Mouse (Mus musculus): ENCODE measurements around the gene Pf4.

The Pf4 gene

GRCm38 (mm10) chr5:90771880-90772653 is at the start of gene Pf4:
Gene Pf4, plus strand, starts transcription at chr5:90772435.
- DNase-seq (ENCODE audit: low spot score), result no peak

GRCm38 (mm10) chr5:90722656-90723055 is 49.6 kb upstream of the Pf4 start:
- DNase-seq (ENCODE audit: low spot score), result no peak

- DNase-seq (ENCODE audit: low spot score), result no peak
Observed at GRCm38 (mm10) chr5:90728254-90728653, 44.0 kb upstream of the Pf4 start.

- no peak for DNase-seq (ENCODE audit: low spot score)
Observed at GRCm38 (mm10) chr5:90731480-90731879, 40.8 kb upstream of the Pf4 start.

- DNase-seq (ENCODE audit: low spot score), result no peak
Observed at GRCm38 (mm10) chr5:90742029-90742428, 30.2 kb upstream of the Pf4 start.

GRCm38 (mm10) chr5:90753934-90754333 is 18.3 kb upstream of the Pf4 start:
- DNase-seq (ENCODE audit: low spot score), result no peak

- DNase-seq (ENCODE audit: low spot score), result no peak
Observed at GRCm38 (mm10) chr5:90758020-90758605, 14.1 kb upstream of the Pf4 start.

GRCm38 (mm10) chr5:90759077-90760065 is 12.9 kb upstream of the Pf4 start, which contains the start of gene Cxcl5:
Gene Cxcl5, plus strand, starts transcription at chr5:90759360.
- no peak for DNase-seq (ENCODE audit: low spot score)

- DNase-seq (ENCODE audit: low spot score), result no peak
Observed at GRCm38 (mm10) chr5:90760303-90760702, 11.9 kb upstream of the Pf4 start.

GRCm38 (mm10) chr5:90760844-90761243 is 11.4 kb upstream of the Pf4 start:
- DNase-seq (ENCODE audit: low spot score), result no peak

GRCm38 (mm10) chr5:90761834-90762233 is 10.4 kb upstream of the Pf4 start:
- no peak for DNase-seq (ENCODE audit: low spot score)

- DNase-seq (ENCODE audit: low spot score), result no peak
Observed at GRCm38 (mm10) chr5:90763912-90764665, 8.1 kb upstream of the Pf4 start.

- DNase-seq (ENCODE audit: low spot score), result no peak
Observed at GRCm38 (mm10) chr5:90765821-90766606, 6.2 kb upstream of the Pf4 start.

- DNase-seq (ENCODE audit: low spot score), result no peak
Observed at GRCm38 (mm10) chr5:90768218-90768617, 4.0 kb upstream of the Pf4 start, which contains the start of gene Ppbp. Gene Ppbp, plus strand, starts transcription at chr5:90768518.

GRCm38 (mm10) chr5:90771369-90771768 is 866 bp upstream of the Pf4 start:
- no peak for DNase-seq (ENCODE audit: low spot score)

- no peak for DNase-seq (ENCODE audit: low spot score)
Observed at GRCm38 (mm10) chr5:90775562-90775961, 3.3 kb downstream of the Pf4 start.

- no peak for DNase-seq (ENCODE audit: low spot score)
Observed at GRCm38 (mm10) chr5:90777621-90778020, 5.4 kb downstream of the Pf4 start.

- DNase-seq (ENCODE audit: low spot score), result no peak
Observed at GRCm38 (mm10) chr5:90778856-90779255, 6.6 kb downstream of the Pf4 start.

GRCm38 (mm10) chr5:90783697-90784096 is 11.5 kb downstream of the Pf4 start:
- no peak for DNase-seq (ENCODE audit: low spot score)

GRCm38 (mm10) chr5:90785659-90786588 is 13.7 kb downstream of the Pf4 start, which contains the start of gene Cxcl3:
Gene Cxcl3, plus strand, starts transcription at chr5:90786103.
- no peak for DNase-seq (ENCODE audit: low spot score)

Data from urinary bladder, postnatal 10 days (tissue).